In the genomic region with DNA sequence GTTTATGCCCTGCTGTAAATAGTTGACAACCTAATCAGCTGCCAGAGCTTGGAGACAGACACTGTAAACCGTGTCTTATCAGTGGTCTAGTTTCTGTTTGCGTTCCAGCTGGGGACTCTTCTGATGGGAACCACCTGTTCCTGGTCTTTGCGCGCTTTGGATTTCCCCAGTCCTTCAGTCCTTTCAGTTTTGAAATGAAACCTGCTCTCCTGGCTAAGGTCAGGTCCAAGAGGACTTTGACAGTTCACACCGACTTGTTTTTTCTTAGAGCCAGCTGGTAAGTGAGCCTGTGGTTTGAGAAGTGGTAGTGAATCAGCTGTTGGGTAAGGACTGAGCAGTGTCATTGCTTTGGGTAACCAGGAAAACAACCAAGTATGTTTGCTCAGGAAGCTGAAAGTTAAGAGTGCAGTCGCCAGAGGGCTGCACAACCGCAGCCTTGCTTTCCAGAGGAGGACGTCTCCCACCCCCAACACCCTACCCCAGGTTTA, we compare ENCODE assay signal across 8 mouse cellular contexts. TPM values are rescaled to one million over a fixed set of nuclear protein-coding genes. Genes with fewer than 3 reads are reported as not detected.
A peak's percentile ranks its signal among the peaks of the same experiment; 100 is the strongest.
DNase-seq lines count a peak whose midpoint lies in the region; ATAC-seq lines count a peak whose summit lies in the region.

No protein-coding gene starts in this region.

- H3K9ac ChIP-seq in forebrain, embryonic 13.5 days: no peak overlapping the region

- peaks cover 76% of the 10 kb centered on the region for H3K36me3 ChIP-seq in forebrain, embryonic 13.5 days (ENCODE audit: poor library complexity, severe bottlenecking)

- no peaks in the 10 kb centered on the region for H3K4me1 ChIP-seq in forebrain, embryonic 13.5 days

- H3K27me3 ChIP-seq in forebrain, embryonic 13.5 days: no peaks in the 10 kb centered on the region

- peak; percentile 90 for ATAC-seq in erythroid progenitor cell, adult 5-6 weeks (replicated peaks; ENCODE audit: low FRiP score, poor library complexity, severe bottlenecking)
- no peak for ATAC-seq in forebrain, embryonic 13.5 days

- intact Hi-C loops in left cerebral cortex, postnatal 14 days (cut with DNase I): no loop called here

- no peaks in the 10 kb centered on the region for H3K9me3 ChIP-seq in forebrain, embryonic 13.5 days (replicated peaks)

- peak; percentile 74 for DNase-seq in CD4-positive helper T cell, adult 2 months (ENCODE audit: low read depth, low spot score)
- peak; percentile 40 to 49 for DNase-seq in kidney, adult 8-10 months
- DNase-seq in lung, postnatal 10 days: peak; percentile 57
- no peak for DNase-seq in left cerebral cortex, postnatal 14 days (ENCODE audit: low spot score in 2 of 2)
- no peak for DNase-seq in left cerebral cortex, adult 8-10 months (ENCODE audit: low spot score in 2 of 2)
- DNase-seq in cerebellum, adult 11-12 months: no peak

- 91% methylated on average over 8 of the region's 8 CpGs for whole genome bisulfite sequencing in forebrain, embryonic 13.5 days

- no peak overlapping the region for H3K4me3 ChIP-seq in forebrain, embryonic 13.5 days

- no peak overlapping the region for H3K27ac ChIP-seq in forebrain, embryonic 13.5 days

- no peak overlapping the region for H3K4me2 ChIP-seq in forebrain, embryonic 13.5 days

RNA-seq across cellular contexts. Expression of gene Pcbp1, which starts 21.8 kb away (rescaled TPM):
- 145 and 147 TPM in 2 replicates for total RNA-seq in erythroid progenitor cell, adult 5-6 weeks (2015; ENCODE audit: low replicate concordance)
- total RNA-seq in erythroid progenitor cell, adult 5-6 weeks (2017; ENCODE audit: low replicate concordance): 58.4 and 67.4 TPM in 2 replicates
- polyA plus RNA-seq in forebrain, embryonic 13.5 days (2015; fragmentation: Nextera tagmentation; extraction: Ambion mirVana): 204 and 245 TPM in 2 replicates
- 100 to 1,000 TPM; 182 to 190 TPM for total RNA-seq in left cerebral cortex, postnatal 14 days (2021)
- 100 to 1,000 TPM; 179 to 184 (median 180) TPM for total RNA-seq in left cerebral cortex, adult 8-10 months (2022)

Comparison
In these comparisons a context has a peak if more than half of its experiments do, and no peak if none do; other contexts are left out.
1. DNase-seq: peak in CD4-positive helper T cell, adult 2 months (single experiment), kidney, adult 8-10 months (2 of 2) and lung, postnatal 10 days (single experiment); none in left cerebral cortex, postnatal 14 days (0 of 2), left cerebral cortex, adult 8-10 months (0 of 2) and cerebellum, adult 11-12 months (single experiment).